Mouse (Mus musculus) cerebellum, postnatal 4 days (tissue): ENCODE measurements around the gene Cfl1.

Experiments used
- DNase-seq, 2 experiments: peaks; one replicate each; pipeline ENCODE4 v3.0.0; 2022; ENCODE audit warnings: low spot score in 2 of 2, mixed read lengths in 1 of 2

The Cfl1 gene

GRCm38 (mm10) chr19:5490313-5490897, at the start of gene Cfl1:
Cfl1 (plus strand) TSS chr19:5490455.
- DNase-seq: peak; percentile 87 to 93

DNA sequence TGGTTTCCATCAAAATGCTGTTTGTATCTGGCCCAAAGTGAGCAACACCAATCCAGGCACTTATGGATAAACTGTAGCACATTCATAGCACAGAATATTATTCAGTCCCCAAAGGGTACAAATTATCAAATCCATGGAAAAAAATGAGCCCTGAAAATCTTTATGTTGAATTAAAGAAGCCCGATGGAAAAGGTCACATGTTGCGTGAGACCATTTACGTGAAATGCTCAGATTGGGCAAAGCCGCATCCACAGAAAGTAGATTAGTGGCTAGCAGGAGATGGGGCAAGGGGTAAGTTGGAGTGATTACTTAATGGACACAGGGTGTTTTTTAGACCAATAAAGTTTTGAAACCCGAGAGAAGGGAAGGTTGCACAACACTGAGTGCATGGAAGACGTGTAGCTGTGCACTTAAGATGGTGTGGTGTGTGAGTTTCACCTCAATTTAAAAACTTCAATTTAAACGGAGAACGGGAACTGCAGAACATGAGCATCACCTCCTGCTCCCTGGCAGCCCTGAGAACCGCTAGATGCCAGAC, 45.8 kb upstream of the Cfl1 start:
- DNase-seq: no peak

DNA sequence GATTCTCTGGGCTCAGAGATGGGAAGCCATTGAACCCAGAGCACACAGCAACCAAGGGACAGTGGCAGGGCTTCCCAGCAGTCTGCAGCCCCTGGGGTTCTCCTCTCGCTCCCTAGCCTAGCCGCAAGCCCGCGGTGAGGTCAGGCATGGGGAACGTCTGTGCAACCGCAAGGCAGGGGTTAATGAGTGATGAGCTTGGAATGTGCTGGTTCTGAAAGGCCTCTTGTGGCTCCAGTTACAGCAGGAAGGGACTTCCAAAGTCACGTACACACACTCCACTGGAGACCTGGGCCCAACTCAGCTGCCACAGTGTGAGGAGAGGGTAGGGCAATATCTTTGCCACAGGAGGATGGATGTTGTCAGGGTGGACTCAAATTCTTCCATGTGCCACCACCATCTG, 45.3 kb upstream of the Cfl1 start:
- DNase-seq: no peak

DNA sequence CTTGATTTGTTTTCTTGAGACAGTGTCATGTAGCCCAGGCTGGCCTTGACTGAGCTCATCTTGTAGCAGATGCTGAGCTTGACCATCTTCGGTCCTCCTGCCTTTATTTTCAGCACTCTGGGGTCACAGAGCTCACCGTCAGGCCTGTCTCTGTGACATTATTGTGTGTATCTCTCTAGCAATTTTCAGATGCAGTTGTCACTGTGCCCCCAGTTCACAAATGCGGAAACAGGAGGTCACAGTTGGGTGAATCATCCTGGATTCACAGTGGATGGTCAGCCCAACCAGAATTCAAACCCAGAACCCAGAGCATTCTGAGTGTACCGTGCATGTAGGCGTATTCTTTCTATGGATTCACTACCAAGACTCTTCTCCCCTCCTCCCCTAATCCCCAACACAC, 44.5 kb upstream of the Cfl1 start:
- no peak for DNase-seq

- DNase-seq: peak in 1 of 2 experiments; percentile 63
Observed at GRCm38 (mm10) chr19:5447515-5448353, 42.5 kb upstream of the Cfl1 start, which contains the start of gene Fosl1. Fosl1 (plus strand) TSS chr19:5447547.

DNA sequence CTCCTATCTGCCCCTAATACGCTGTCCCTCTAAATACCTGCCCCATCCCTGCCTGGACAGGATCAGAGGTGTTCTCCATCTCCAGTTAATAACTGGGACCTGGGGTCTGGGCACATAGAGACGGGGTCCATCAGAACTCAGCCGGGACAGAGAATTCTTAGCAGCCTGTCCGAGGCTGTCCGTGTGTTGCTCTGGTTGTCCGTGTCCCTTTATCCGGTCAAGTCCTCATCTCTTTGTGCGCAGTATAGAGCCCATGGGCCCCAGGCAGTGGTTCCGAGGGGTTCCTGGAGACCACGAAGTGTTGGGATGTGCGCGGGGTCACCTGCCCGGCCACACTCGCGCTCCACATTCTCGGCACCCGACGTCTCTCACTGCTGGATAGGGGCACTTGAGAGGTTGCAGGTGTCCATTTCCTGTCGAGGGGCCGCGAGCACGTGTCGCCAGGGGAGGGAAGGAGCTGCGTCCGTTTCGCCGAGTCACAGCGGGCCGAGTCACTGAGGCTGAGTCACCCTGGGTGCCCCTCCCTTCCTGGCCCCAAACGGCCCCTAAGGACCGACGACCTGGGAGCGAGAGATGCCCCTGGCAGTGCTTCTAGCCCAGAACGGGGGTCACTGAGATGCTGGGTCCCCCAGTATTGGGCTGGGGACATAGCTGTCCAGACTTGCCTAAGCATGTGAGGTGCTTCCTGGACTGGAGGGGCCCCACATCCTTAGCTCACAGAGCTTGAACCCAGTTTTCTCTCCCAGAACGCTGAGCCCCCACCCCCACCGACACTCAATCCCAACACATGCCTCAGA, 41.7 kb upstream of the Cfl1 start:
- DNase-seq: no peak

GRCm38 (mm10) chr19:5449673-5450072, 40.6 kb upstream of the Cfl1 start:
- DNase-seq: no peak

- DNase-seq: no peak
Observed at GRCm38 (mm10) chr19:5451766-5452165, 38.5 kb upstream of the Cfl1 start.

DNA sequence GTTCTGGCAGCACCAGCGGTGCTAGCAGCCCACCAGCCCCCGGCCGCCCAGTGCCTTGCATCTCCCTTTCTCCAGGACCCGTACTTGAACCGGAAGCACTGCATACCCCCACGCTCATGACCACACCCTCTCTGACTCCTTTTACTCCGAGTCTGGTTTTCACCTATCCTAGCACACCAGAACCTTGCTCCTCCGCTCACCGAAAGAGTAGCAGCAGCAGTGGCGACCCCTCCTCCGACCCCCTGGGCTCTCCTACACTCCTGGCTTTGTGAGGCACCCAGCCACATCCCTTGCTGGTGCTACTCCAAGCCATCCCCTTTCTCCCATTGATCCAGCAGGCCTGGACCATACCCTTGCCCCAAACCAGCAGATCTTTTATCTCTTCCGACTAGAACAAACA, 35.2 kb upstream of the Cfl1 start:
- no peak for DNase-seq

DNA sequence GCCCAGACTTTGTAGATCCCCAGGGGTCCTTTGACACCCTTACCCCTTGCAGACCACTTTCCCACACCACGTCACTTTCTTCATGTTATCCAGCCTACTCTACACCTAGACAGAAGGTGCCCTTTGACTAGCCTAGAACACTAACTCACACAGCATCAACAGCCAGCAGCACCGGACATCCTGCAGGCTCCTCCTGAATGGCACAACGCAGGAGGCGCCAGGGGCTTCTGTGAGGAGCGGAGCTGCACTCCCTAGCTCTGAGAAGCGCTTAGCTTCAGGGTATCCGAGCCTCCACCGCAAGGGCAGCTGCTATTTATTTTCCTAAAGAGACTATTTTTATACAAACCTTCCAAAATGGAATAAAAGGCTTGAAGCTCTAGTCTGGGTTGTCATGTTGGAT, 34.7 kb upstream of the Cfl1 start:
- no peak for DNase-seq

GRCm38 (mm10) chr19:5456241-5456921, 33.9 kb upstream of the Cfl1 start:
- DNase-seq: no peak

GRCm38 (mm10) chr19:5456922-5457745, 33.1 kb upstream of the Cfl1 start:
- DNase-seq: peak; percentile 86 to 95

DNA sequence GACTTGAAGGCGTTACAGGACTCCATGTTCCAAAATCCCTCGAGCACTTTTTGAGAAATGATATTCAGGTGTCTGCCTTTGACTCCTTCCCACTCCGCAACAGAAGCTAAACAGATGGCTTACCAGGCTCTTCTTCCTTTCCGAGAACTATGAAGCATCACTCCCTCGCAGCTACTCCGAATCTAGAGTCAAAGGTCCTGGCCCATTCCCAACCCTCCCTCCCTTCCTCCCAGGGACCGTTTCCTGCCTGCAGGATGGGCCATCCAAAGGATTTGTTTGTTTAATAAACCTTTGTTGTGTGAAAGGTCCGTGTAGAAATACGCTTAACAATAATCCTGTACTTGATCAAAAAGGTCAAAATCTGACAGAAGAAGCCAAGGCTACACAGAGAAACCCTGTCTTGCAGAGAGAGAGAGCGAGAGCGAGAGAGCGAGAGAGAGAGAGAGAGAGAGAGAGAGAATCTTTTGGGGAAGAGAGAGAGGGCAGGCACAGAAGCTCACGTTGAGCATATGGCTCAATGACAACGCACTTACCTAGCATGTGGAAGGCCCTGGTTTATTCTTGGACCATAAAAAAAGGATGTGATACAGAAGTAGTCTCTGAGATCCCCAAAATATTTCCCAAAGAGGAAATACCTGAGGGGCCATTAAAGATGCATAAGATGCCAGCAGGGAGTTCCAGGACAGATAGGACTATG, 32.4 kb upstream of the Cfl1 start, which contains the start of gene Ccdc85b:
TSS of gene Ccdc85b (minus strand) at position 149 of the 697 bp plus-strand sequence.
- DNase-seq: no peak

DNA sequence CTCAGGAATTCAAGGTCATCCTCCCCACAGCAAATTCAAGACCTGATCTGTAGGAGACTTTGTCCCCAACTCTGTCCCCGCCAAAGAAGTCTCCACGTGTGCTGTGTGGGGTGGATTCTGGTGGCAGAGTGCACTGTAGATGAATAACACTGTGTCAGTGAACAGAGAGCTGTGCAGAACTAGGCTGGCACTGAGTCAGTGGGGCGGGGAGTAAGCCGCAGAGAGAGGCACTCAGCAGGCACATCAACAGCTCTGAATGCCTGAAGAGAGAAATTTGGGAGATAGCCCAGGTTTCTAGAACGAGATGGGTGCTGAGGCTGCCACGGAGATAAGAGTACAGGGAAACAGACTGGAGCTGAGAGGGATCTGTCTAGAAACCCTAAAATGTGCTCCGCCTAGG, 31.2 kb upstream of the Cfl1 start:
- DNase-seq: no peak

- DNase-seq: no peak
Observed at GRCm38 (mm10) chr19:5459896-5460295, 30.4 kb upstream of the Cfl1 start.

GRCm38 (mm10) chr19:5460465-5460911, 29.8 kb upstream of the Cfl1 start, which contains the start of gene Fibp:
Fibp (plus strand) TSS chr19:5460615.
- DNase-seq: peak; percentile 83 to 87

DNA sequence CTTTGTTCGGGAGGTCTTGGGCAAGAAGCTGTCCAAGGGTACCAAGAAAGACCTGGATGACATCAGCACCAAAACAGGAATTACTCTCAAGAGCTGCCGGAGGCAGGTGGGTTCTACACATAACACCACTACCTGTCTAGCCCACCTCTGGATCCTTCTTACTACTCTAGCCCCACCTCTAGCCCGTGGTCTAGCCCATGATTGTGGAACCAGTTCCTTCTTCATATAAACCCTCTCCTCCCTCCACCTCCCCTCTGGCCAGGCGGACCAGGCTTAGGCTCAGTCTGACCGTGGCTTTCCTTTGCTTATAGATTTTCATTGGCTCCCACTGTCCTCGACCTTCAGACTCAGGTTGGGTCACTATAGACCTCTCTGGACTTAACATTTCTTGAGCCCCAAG, 28.8 kb upstream of the Cfl1 start:
- no peak for DNase-seq

GRCm38 (mm10) chr19:5463212-5463611, 27.0 kb upstream of the Cfl1 start:
- no peak for DNase-seq

DNA sequence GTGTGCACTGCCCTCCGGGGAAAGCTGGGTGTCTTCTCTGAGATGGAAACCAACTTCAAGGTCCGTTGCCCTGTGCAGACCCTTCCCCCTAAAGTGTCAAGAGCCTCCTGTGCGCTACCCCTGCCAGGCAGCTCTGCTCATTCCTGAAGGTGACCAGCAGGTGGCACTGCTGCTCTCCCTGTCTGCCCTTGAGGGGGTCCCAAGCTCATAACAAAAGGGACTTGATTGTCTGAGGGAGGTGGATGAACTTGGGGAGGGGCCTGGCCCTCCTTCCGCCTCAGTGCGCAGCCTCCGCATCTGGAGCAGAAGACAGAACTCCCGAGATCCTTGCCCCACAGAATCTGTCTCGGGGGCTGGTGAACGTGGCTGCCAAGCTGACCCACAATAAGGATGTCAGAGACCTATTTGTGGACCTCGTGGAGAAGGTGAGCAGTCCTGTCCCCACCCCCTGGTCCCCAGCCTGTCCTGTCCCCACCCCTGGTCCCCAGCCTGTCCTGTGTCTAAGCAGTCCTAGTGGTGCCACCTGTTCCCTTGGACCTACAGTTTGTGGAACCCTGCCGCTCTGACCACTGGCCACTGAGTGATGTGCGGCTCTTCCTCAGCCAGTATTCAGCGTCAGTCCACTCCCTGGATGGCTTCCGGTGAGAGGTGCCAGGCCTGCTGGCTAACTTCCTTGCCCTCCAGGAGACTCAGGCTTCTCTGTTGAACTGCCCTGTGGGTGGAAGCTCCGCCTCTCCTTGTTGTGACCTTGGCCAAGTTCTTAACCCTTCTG, 26.3 kb upstream of the Cfl1 start:
- DNase-seq: peak in 1 of 2 experiments; percentile 76
